Mouse (Mus musculus) subcutaneous adipose tissue, adult 2 months (tissue): Measurements from ENCODE around the gene Mob4. TPM values are rescaled to one million over a fixed set of nuclear protein-coding genes. Genes with fewer than 3 reads are reported as not detected.

Source experiments
- polyA plus RNA-seq: library from polyadenylated mRNA; depleted of rRNA; stranded (reverse); fragments of >200 nt; gene quantifications from 2 replicates; pipeline ENCODE4 v1.2.3, GENCODE M21; 2012; ENCODE audit warnings: low replicate concordance; rRNA removed

Gene Mob4
- 11.6 and 14.5 TPM in 2 replicates for polyA plus RNA-seq

DNA sequence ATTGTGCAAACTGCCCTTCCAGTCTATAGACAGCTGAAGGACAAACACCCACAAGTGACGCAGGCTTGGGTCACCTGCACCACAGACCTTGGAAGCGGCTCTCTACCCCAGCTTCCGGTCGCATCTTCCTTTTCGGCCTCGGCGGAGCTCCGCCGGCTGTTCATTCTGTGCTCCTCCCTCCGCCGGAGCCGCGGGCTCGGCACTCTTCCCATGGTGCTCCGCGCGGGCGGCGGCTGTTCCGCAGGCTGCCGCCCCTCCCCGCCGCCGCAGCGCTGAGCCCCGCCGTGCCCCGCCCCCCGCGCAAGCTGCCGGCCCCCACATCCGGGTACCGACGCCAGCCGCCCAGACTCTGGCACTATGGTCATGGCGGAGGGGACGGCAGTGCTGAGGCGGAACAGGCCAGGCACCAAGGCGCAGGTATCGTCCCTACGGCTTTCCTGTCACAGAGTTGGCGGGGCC lies at the start of gene Mob4:
Gene Mob4 (plus strand): TSS at position 289 of the 459 bp plus-strand sequence.

DNA sequence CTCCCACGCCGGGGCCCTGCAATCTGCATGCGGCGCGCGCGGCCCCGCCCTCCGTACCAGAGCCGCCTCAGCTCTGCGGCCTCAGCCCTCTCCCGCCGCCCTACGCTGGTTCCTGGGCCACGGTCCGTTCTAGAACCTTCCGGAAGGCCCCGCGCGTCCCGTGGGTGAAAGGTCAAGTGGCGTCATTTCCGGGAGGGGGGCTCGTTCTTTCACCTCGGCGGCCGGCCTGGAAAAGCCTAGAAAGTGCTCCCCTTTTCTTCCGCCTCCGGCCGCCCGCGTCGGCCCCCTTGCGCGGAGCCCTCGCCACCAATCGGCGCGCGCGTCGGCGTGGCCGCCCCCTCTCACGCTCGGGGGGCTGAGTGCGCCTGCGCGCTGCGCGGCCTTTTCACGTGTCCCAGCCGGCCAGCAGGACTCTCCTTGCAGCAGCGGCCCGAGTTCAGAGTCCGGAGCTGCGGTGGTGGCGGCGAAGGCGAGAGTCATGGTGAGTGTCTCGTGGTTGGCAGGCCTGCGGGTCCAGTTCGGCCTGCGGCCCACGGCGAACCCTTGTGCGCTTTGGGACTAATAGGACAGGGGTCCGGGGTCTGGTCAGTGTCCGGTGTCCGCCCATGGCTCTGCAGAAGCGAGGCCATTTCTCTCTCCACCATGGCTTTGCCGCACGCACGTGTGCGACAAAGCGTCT lies 43.0 kb upstream of the Mob4 start, which contains the start of the genes Hspe1 and Hspd1:
Gene Hspe1 (plus strand): TSS at position 201 of the 679 bp plus-strand sequence.
Gene Hspd1 (minus strand): TSS at position 312 of the 679 bp plus-strand sequence.

Other genes with a start within 250 kb of the Mob4 start
- gene Ankrd44, start 204.8 kb upstream of the Mob4 start, polyA plus RNA-seq: 14.1 and 26.3 TPM in 2 replicates
- gene Sf3b1, start 103.8 kb upstream of the Mob4 start, polyA plus RNA-seq: 45.8 and 64.8 TPM in 2 replicates
- gene Coq10b, start 78.5 kb upstream of the Mob4 start, polyA plus RNA-seq: 9.1 and 12.3 TPM in 2 replicates
- 25.7 and 32.0 TPM in 2 replicates for gene Hspe1, start 43.1 kb upstream of the Mob4 start, polyA plus RNA-seq
- 44.8 and 46.9 TPM in 2 replicates for gene Hspd1, start 43.0 kb upstream of the Mob4 start, polyA plus RNA-seq
- gene Rftn2, start 95.6 kb downstream of the Mob4 start, polyA plus RNA-seq: 2.8 and 5.7 TPM in 2 replicates
- 1.3 and 2.6 TPM in 2 replicates for gene Mars2, start 105.9 kb downstream of the Mob4 start, polyA plus RNA-seq
- not detected in 2 replicates for gene Boll, start 232.2 kb downstream of the Mob4 start, polyA plus RNA-seq